Mouse (Mus musculus): Measurements from ENCODE around the gene Gid4.

- no peak for TF ChIP-seq ZNF384 (IDR thresholded peaks at IDR 0.05; ENCODE audit: low read depth, low read length)
- TF ChIP-seq ZC3H11A (IDR thresholded peaks at IDR 0.05; ENCODE audit: borderline replicate concordance, low read depth, low read length) = no peak
- no peak for TF ChIP-seq MAFK (IDR thresholded peaks at IDR 0.05; ENCODE audit: insufficient read depth, low read depth, low read length)
- TF ChIP-seq HCFC1 (IDR thresholded peaks at IDR 0.05; ENCODE audit: borderline replicate concordance, insufficient read depth, low read length) = no peak
These were observed 46.5 kb upstream of the Gid4 start for GRCm38 (mm10) chr11:60370431-60370830.

Measured in ES-E14 (cell line).